Mouse (Mus musculus): ENCODE measurements at regions not wholly inside any gene's neighbourhood (a gene's known extent, or its start where the extent isn't known, plus 50 kb on each side); places are given as distances from the start of the nearest gene placed in this dataset.
"Not testable (repeated sequence)": the region's sequence is repeated elsewhere in the genome, so short reads cannot be mapped to it uniquely, and the experiment has no call there.

GRCm38 (mm10) chr16:76958597-76959392 lies 54.7 kb upstream of the Usp25 start:
- Histone ChIP-seq H3K9ac (no peak overlapping the region), H3K36me3 (no peaks in the 10 kb centered on the region), H3K4me3 (no peak overlapping the region), H3K27ac (no peak overlapping the region), H3K9me3 (no peaks in the 10 kb centered on the region), H3K27me3 (no peaks in the 10 kb centered on the region), H3K4me2 (replicated peaks) (no peak overlapping the region), H3K4me1 (no peaks in the 10 kb centered on the region)
- ATAC-seq (ENCODE audit: insufficient number of reproducible peaks, insufficient read depth, low FRiP score, low TSS enrichment) = no peak
- WGBS = 63% methylated on average over 7 of the region's 7 CpGs

DNA sequence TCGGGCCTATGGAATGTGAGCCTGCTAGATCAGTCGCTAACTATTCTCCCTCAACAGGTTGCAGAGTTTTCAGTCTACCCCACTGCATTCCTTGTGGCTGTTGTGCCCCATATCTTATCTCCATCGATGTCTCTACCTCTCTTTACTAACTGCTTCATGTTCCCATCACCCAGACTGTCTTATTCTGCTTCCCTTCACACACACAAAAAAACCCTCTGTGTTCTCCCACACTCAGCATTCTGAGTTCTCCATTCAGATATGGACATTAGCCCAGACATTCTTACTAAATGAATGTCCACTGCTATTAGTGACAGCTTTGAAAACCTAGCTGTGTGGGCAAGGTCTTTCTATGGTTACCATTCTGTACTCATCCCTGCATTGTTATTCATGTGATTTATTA lies 56.0 kb upstream of the Usp25 start:
- H3K27me3 ChIP-seq = no peaks in the 10 kb centered on the region
- H3K4me1 ChIP-seq = no peaks in the 10 kb centered on the region

DNA sequence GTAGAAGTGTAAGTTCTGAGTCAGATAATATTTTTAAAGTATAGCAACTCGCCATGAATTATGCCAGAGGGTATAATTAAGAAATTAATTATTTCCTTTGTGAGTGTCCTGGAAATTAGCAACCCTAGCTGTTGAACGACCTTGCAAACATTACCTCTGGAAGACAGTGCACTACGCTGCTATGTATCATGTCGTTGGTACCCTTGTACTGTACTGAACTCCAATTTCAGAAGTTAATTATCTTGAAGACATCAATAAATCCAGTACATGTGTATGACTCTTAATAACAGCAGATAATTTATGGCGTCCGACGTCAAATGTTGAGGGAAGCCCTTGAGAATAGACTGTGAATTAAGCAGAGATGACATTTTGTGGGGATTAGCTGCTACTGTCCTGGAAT lies 56.4 kb upstream of the Usp25 start:
- Histone ChIP-seq H3K27ac (no peak overlapping the region), H3K4me2 (replicated peaks) (no peak overlapping the region), H3K4me1 (no peaks in the 10 kb centered on the region), H3K9ac (no peak overlapping the region), H3K36me3 (no peaks in the 10 kb centered on the region), H3K9me3 (no peaks in the 10 kb centered on the region), H3K27me3 (no peaks in the 10 kb centered on the region), H3K4me3 (no peak overlapping the region)
- 76% methylated on average over 7 of the region's 7 CpGs for WGBS
- no peak for ATAC-seq (ENCODE audit: insufficient number of reproducible peaks, insufficient read depth, low FRiP score, low TSS enrichment)

More for the DNA sequence above, 56.0 kb upstream of the Usp25 start:
- H3K9me3 ChIP-seq = no peaks in the 10 kb centered on the region
- H3K27ac ChIP-seq = no peak overlapping the region
- no peak overlapping the region for H3K4me2 ChIP-seq (replicated peaks)
- no peak for ATAC-seq (ENCODE audit: insufficient number of reproducible peaks, insufficient read depth, low FRiP score, low TSS enrichment)
- H3K36me3 ChIP-seq = no peaks in the 10 kb centered on the region
- WGBS = 57% methylated on average over 3 of the region's 3 CpGs
- H3K9ac ChIP-seq = no peak overlapping the region
- H3K4me3 ChIP-seq = no peak overlapping the region

DNA sequence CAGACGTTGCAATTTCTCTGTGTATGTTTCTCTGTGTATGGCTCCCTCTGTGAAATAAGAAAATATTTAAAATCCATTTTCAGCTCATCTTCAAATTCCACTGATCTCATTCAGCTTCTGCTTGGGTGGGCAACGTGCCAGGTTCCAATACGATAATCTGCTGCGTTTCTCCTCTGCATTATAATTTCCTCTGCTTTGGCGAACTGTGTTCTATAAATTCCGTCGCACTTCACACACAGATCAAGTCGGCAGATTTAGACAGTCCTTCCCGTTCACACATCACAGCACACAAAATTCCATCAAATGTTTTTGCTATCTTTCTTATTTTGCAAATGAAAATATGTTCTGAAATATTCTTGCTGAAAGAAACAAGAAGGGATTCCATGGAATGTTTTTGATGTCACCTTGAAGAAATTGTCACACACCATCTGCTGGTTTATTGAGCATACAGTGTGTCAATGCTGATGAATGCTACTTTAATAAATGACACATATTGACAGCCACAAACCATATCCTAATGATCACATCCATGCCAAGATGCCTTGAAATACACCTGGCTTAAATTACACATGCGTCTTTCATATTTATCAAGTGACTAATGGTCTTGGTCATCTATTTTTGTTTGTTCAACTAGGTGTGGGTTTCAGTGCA lies 62.5 kb upstream of the Usp25 start:
- H3K4me1 ChIP-seq = no peaks in the 10 kb centered on the region
- H3K4me2 ChIP-seq (replicated peaks) = no peak overlapping the region
- ATAC-seq (ENCODE audit: insufficient number of reproducible peaks, insufficient read depth, low FRiP score, low TSS enrichment) = no peak
- H3K9ac ChIP-seq = no peak overlapping the region
- H3K4me3 ChIP-seq = no peak overlapping the region
- no peaks in the 10 kb centered on the region for H3K27me3 ChIP-seq
- H3K27ac ChIP-seq = no peak overlapping the region
- 85% methylated on average over 10 of the region's 10 CpGs for WGBS
- no peaks in the 10 kb centered on the region for H3K36me3 ChIP-seq
- no peaks in the 10 kb centered on the region for H3K9me3 ChIP-seq

DNA sequence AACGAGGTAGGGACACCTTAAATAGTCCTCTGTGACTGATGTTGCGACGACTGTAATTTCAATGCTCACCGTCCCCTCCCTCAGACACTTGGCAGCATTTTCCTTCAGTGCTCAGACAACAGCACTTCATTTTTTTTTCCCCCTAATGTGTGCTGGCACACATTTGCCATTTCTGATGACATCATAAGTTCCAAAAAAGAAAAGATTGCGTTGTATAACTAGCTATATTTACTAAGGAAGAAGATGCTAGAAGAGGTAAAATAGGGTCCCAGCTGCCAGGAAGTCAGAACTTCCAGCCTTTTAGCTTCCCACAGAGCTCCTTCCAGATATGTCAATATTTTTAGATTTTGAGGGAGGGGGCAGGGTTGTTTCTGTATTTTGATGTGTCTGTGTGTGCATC lies 66.5 kb upstream of the Usp25 start:
- no peak for ATAC-seq (ENCODE audit: insufficient number of reproducible peaks, insufficient read depth, low FRiP score, low TSS enrichment)
- WGBS = 78% methylated on average over 5 of the region's 5 CpGs
- Histone ChIP-seq H3K4me1 (no peaks in the 10 kb centered on the region), H3K9ac (no peak overlapping the region), H3K27ac (no peak overlapping the region), H3K36me3 (no peaks in the 10 kb centered on the region), H3K4me2 (replicated peaks) (no peak overlapping the region), H3K9me3 (no peaks in the 10 kb centered on the region), H3K4me3 (no peak overlapping the region), H3K27me3 (no peaks in the 10 kb centered on the region)

DNA sequence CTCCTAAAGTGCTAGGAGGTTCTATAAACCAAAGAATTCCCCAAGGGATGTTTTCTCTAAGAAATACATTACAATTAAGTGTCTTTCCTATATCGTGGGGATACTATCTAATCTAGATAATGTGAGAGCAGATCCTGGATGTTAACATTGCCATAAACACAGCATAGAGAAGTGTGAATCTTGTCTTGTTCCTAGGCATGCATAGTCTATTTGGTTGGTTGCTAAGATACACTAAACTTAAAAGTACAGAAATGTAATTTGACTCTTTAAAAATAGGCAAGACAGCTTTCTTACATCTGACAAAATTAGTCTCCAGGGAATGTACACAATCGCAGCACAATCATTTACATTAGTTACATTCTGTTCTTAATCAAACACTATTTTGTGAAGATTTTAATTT lies 75.4 kb upstream of the Usp25 start:
- H3K4me2 ChIP-seq (replicated peaks) = no peak overlapping the region
- H3K9me3 ChIP-seq = no peaks in the 10 kb centered on the region
- no peaks in the 10 kb centered on the region for H3K27me3 ChIP-seq
- no peaks in the 10 kb centered on the region for H3K36me3 ChIP-seq
- no peak for ATAC-seq (ENCODE audit: insufficient number of reproducible peaks, insufficient read depth, low FRiP score, low TSS enrichment)
- no peak overlapping the region for H3K27ac ChIP-seq
- WGBS = 68% methylated on average over 2 of the region's 2 CpGs
- H3K4me3 ChIP-seq = no peak overlapping the region
- no peak overlapping the region for H3K9ac ChIP-seq
- no peaks in the 10 kb centered on the region for H3K4me1 ChIP-seq

GRCm38 (mm10) chr16:76927901-76928300 lies 85.6 kb upstream of the Usp25 start:
- Histone ChIP-seq H3K27ac (no peak overlapping the region), H3K36me3 (no peaks in the 10 kb centered on the region), H3K27me3 (no peaks in the 10 kb centered on the region), H3K9ac (no peak overlapping the region), H3K4me3 (no peak overlapping the region), H3K9me3 (no peaks in the 10 kb centered on the region), H3K4me2 (replicated peaks) (no peak overlapping the region), H3K4me1 (no peaks in the 10 kb centered on the region)
- 77% methylated on average over 6 of the region's 6 CpGs for WGBS
- ATAC-seq (ENCODE audit: insufficient number of reproducible peaks, insufficient read depth, low FRiP score, low TSS enrichment) = no peak

GRCm38 (mm10) chr16:76920137-76920536 lies 93.4 kb upstream of the Usp25 start:
- H3K27ac ChIP-seq; H3K9ac ChIP-seq; H3K27me3 ChIP-seq; H3K4me1 ChIP-seq; H3K9me3 ChIP-seq; H3K4me3 ChIP-seq; ATAC-seq (ENCODE audit: insufficient number of reproducible peaks, insufficient read depth, low FRiP score, low TSS enrichment); H3K4me2 ChIP-seq (replicated peaks); H3K36me3 ChIP-seq: not testable (repeated sequence)
- WGBS = 96% methylated on average over 11 of the region's 11 CpGs

DNA sequence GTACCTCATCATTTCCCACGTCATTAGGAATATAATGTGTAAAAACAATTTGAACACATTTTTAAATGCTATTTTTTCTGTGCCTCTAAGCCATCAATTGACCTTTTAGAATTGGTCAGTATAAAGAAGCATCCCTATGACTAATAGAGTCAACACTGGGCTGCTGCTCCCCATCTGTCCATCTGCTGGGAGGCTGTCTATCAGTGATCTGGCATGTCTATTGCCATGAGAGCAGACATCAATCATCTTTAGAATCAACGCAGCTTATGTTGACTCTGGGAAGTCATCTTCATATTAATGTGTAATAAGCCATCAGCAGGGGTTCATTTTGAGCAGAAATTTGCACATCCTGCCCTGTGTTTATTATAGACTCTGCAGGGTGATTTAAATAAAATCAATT lies 94.9 kb upstream of the Usp25 start:
- Histone ChIP-seq H3K4me3 (no peak overlapping the region), H3K9ac (no peak overlapping the region), H3K27me3 (no peaks in the 10 kb centered on the region), H3K36me3 (no peaks in the 10 kb centered on the region), H3K4me2 (replicated peaks) (no peak overlapping the region), H3K27ac (no peak overlapping the region), H3K4me1 (no peaks in the 10 kb centered on the region), H3K9me3 (no peaks in the 10 kb centered on the region)
- WGBS = 83% methylated on average over 2 of the region's 2 CpGs
- ATAC-seq (ENCODE audit: insufficient number of reproducible peaks, insufficient read depth, low FRiP score, low TSS enrichment) = no peak

DNA sequence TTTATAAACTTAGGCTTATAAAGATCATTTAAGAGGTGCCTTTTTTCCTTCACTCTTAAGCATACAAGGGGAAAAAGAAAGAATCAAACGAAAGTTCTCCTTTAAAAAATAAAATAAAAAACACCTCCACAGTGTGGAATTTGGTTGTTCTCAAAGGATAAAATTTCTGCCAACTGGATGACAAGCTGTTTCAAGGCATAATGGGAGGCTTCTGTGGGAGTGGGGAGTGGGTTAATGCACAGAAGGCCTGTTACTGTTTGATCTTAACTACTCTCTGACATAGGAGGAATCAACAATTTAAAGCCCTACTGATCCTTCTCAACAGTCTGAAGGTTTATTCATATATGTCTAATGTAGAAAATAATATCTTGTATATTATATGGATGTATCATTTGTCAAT lies 99.2 kb upstream of the Usp25 start:
- Histone ChIP-seq H3K9me3 (no peaks in the 10 kb centered on the region), H3K27me3 (no peaks in the 10 kb centered on the region), H3K4me1 (no peaks in the 10 kb centered on the region), H3K9ac (no peak overlapping the region), H3K27ac (no peak overlapping the region), H3K4me3 (no peak overlapping the region), H3K4me2 (replicated peaks) (no peak overlapping the region), H3K36me3 (no peaks in the 10 kb centered on the region)
- ATAC-seq (ENCODE audit: insufficient number of reproducible peaks, insufficient read depth, low FRiP score, low TSS enrichment) = no peak
- 64% methylated on average over 1 of the region's 1 CpGs for whole genome bisulfite sequencing

- H3K9ac ChIP-seq = no peak overlapping the region
Measured at GRCm38 (mm10) chr16:76905205-76905996, 108.1 kb upstream of the Usp25 start.

DNA sequence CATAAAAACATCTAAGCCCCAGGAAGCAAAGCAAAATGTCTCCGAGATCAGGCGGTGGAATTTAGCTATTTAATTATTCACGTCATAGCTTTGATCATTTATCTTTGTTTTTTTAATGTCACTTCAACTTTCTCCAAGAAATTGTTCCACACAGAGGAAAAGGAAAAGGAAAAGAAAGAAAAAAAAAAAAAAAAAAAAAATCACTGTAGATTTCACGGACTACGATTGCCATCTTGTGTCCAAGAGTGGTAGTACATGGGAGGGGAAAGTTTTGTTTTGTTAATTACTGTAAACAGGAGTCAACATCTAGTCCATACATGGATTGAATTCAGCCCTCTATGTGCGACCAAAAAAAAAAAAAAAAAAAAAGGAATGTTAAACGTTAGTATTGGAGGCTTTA lies 114.4 kb upstream of the Usp25 start:
- Histone ChIP-seq H3K4me2 (replicated peaks) (no peak overlapping the region), H3K36me3 (no peaks in the 10 kb centered on the region), H3K4me3 (no peak overlapping the region), H3K4me1 (no peaks in the 10 kb centered on the region), H3K27me3 (no peaks in the 10 kb centered on the region), H3K9me3 (no peaks in the 10 kb centered on the region), H3K27ac (no peak overlapping the region), H3K9ac (no peak overlapping the region)
- WGBS = 16% methylated on average over 7 of the region's 7 CpGs
- ATAC-seq (ENCODE audit: insufficient number of reproducible peaks, insufficient read depth, low FRiP score, low TSS enrichment) = no peak

More at GRCm38 (mm10) chr16:76905205-76905996, 108.1 kb upstream of the Usp25 start:
- no peak overlapping the region for H3K27ac ChIP-seq
- no peak overlapping the region for H3K4me2 ChIP-seq (replicated peaks)
- no peak overlapping the region for H3K4me3 ChIP-seq
- H3K4me1 ChIP-seq = no peaks in the 10 kb centered on the region
- no peaks in the 10 kb centered on the region for H3K27me3 ChIP-seq
- peak; percentile 74; the same call in 1 of the 2 replicates for ATAC-seq (ENCODE audit: insufficient number of reproducible peaks, insufficient read depth, low FRiP score, low TSS enrichment)
- H3K9me3 ChIP-seq = no peaks in the 10 kb centered on the region
- no peaks in the 10 kb centered on the region for H3K36me3 ChIP-seq
- WGBS = 66% methylated on average over 11 of the region's 11 CpGs

Data from embryonic facial prominence, embryonic 12.5 days (tissue).